Mouse (Mus musculus): ENCODE data around the gene Espl1. TPM values are rescaled to one million over a fixed set of nuclear protein-coding genes. Genes with fewer than 3 reads are reported as not detected.
A peak's percentile ranks its signal among the peaks of the same experiment; 100 is the strongest.

Espl1 gene
- polyA plus RNA-seq, 1 experiment from 2014 or later = 7.5 TPM

- Histone ChIP-seq H3K4me3 (replicated peaks; ENCODE audit: low read depth, low read length) (no peak overlapping the region), H3K27ac (0 out of 2 replicates have a peak overlapping the region, but pooled peaks have one; percentile 54), H3K9ac (ENCODE audit: low read depth, low read length) (no peak overlapping the region), H3K9me3 (replicated peaks; ENCODE audit: low read length) (no peaks in the 10 kb centered on the region), H3K4me1 (replicated peaks; ENCODE audit: insufficient read depth, low read length) (no peaks in the 10 kb centered on the region), H3K4me2 (ENCODE audit: low read length) (no peak overlapping the region), H3K36me3 (ENCODE audit: insufficient read depth, low read length) (peaks cover 20% of the 10 kb centered on the region), H3K27me3 (ENCODE audit: insufficient read depth, low read length) (no peaks in the 10 kb centered on the region)
- peak; percentile 74 for ATAC-seq (replicated peaks; ENCODE audit: low FRiP score, low read depth)
- TF ChIP-seq CTCF (IDR thresholded peaks at IDR 0.05; ENCODE audit: low read depth) = no peak
- DNase-seq (ENCODE audit: low spot score) = peak; percentile 91
- WGBS = 47% methylated on average over 10 of the region's 10 CpGs
Measured at GRCm38 (mm10) chr15:102310074-102310845, 14.2 kb downstream of the Espl1 start.

DNA sequence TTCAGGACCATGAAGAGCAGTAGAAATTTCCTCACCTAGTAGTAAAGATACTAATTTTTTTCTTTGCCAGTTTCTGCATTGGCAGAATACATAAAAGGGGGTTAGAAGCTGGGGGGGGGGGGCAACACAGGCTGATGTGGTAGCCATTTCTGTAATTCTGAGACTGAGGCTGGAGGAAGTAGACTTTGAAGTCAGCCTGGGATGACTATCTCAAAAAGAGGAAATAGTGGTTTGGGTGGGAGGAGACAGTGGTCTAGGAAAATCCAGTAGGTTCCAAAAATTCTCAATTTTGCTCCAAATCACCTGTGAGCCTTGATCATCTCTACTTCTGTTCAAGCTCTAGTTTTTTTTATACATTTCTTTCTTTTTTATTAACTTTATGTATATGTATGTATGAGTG lies 15.4 kb downstream of the Espl1 start:
- TF ChIP-seq CTCF (IDR thresholded peaks at IDR 0.05; ENCODE audit: low read depth) = no peak
- DNase-seq (ENCODE audit: low spot score) (no peak), ATAC-seq (replicated peaks; ENCODE audit: low FRiP score, low read depth) (no peak)
- H3K36me3 ChIP-seq (ENCODE audit: insufficient read depth, low read length) = peaks cover 19% of the 10 kb centered on the region
- no peak overlapping the region for H3K27ac ChIP-seq
- no peak overlapping the region for H3K4me3 ChIP-seq (replicated peaks; ENCODE audit: low read depth, low read length)
- H3K9me3 ChIP-seq (replicated peaks; ENCODE audit: low read length) = no peaks in the 10 kb centered on the region
- no peaks in the 10 kb centered on the region for H3K27me3 ChIP-seq (ENCODE audit: insufficient read depth, low read length)
- no peak overlapping the region for H3K9ac ChIP-seq (ENCODE audit: low read depth, low read length)
- H3K4me1 ChIP-seq (replicated peaks; ENCODE audit: insufficient read depth, low read length) = no peaks in the 10 kb centered on the region
- no peak overlapping the region for H3K4me2 ChIP-seq (ENCODE audit: low read length)

GRCm38 (mm10) chr15:102315292-102315691 lies 19.2 kb downstream of the Espl1 start:
- Histone ChIP-seq H3K27ac (no peak overlapping the region), H3K4me3 (replicated peaks; ENCODE audit: low read depth, low read length) (no peak overlapping the region), H3K4me1 (replicated peaks; ENCODE audit: insufficient read depth, low read length) (no peaks in the 10 kb centered on the region), H3K27me3 (ENCODE audit: insufficient read depth, low read length) (no peaks in the 10 kb centered on the region), H3K36me3 (ENCODE audit: insufficient read depth, low read length) (peaks cover 18% of the 10 kb centered on the region), H3K4me2 (ENCODE audit: low read length) (no peak overlapping the region), H3K9me3 (replicated peaks; ENCODE audit: low read length) (no peaks in the 10 kb centered on the region), H3K9ac (ENCODE audit: low read depth, low read length) (no peak overlapping the region)
- TF ChIP-seq CTCF (IDR thresholded peaks at IDR 0.05; ENCODE audit: low read depth) = no peak
- no peak for ATAC-seq (replicated peaks; ENCODE audit: low FRiP score, low read depth)
- DNase-seq (ENCODE audit: low spot score) = no peak
- 89% methylated on average over 8 of the region's 8 CpGs for WGBS

DNA sequence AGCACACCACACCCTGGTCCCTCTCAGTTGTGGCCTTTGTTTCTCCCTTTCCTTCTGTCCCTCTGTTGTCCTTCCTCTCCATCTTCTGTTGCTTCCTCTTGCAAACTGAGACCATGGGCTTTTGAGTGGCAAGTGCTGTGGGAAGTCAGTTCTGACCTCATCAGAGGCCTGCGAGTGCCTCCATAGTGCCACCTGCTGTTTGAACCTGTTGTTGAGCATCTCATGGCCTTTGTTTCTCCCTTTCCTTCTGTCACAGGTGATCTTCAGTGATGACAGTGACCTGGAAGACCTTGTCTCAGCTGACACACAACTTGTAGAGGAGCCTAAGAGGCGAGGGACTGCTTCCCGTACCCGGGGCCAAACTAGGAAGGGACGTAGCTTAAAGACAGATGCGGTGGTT lies 20.2 kb downstream of the Espl1 start:
- WGBS = 87% methylated on average over 6 of the region's 6 CpGs
- Histone ChIP-seq H3K27me3 (ENCODE audit: insufficient read depth, low read length) (no peaks in the 10 kb centered on the region), H3K36me3 (ENCODE audit: insufficient read depth, low read length) (peaks cover 25% of the 10 kb centered on the region)

GRCm38 (mm10) chr15:102324654-102325473 lies 28.8 kb downstream of the Espl1 start:
- Histone ChIP-seq H3K36me3 (ENCODE audit: insufficient read depth, low read length) (peaks cover 12% of the 10 kb centered on the region), H3K9ac (ENCODE audit: low read depth, low read length) (no peak overlapping the region), H3K4me2 (ENCODE audit: low read length) (peak overlapping the region; percentile 74; the same call in 1 of the 2 replicates), H3K27me3 (ENCODE audit: insufficient read depth, low read length) (no peaks in the 10 kb centered on the region), H3K4me1 (replicated peaks; ENCODE audit: insufficient read depth, low read length) (peaks cover 11% of the 10 kb centered on the region; the same call in 1 of the 2 replicates), H3K27ac (no peak overlapping the region; the same call in 1 of the 2 replicates), H3K9me3 (replicated peaks; ENCODE audit: low read length) (no peaks in the 10 kb centered on the region), H3K4me3 (replicated peaks; ENCODE audit: low read depth, low read length) (no peak overlapping the region)
- WGBS = 76% methylated on average over 12 of the region's 12 CpGs
- no peak for DNase-seq (ENCODE audit: low spot score)
- no peak for ATAC-seq (replicated peaks; ENCODE audit: low FRiP score, low read depth)
- TF ChIP-seq CTCF (IDR thresholded peaks at IDR 0.05; ENCODE audit: low read depth) = peak; percentile 32; the same call in 1 of the 2 replicates

More for the DNA sequence above, 20.2 kb downstream of the Espl1 start:
- no peak for ATAC-seq (replicated peaks; ENCODE audit: low FRiP score, low read depth)
- no peak overlapping the region for H3K4me3 ChIP-seq (replicated peaks; ENCODE audit: low read depth, low read length)
- no peak overlapping the region for H3K9ac ChIP-seq (ENCODE audit: low read depth, low read length)
- no peaks in the 10 kb centered on the region for H3K4me1 ChIP-seq (replicated peaks; ENCODE audit: insufficient read depth, low read length)
- peak; percentile 78 for TF ChIP-seq CTCF (IDR thresholded peaks at IDR 0.05; ENCODE audit: low read depth)
- H3K4me2 ChIP-seq (ENCODE audit: low read length) = no peak overlapping the region
- no peaks in the 10 kb centered on the region for H3K9me3 ChIP-seq (replicated peaks; ENCODE audit: low read length)
- H3K27ac ChIP-seq = no peak overlapping the region
- peak; percentile 72 for DNase-seq (ENCODE audit: low spot score)

DNA sequence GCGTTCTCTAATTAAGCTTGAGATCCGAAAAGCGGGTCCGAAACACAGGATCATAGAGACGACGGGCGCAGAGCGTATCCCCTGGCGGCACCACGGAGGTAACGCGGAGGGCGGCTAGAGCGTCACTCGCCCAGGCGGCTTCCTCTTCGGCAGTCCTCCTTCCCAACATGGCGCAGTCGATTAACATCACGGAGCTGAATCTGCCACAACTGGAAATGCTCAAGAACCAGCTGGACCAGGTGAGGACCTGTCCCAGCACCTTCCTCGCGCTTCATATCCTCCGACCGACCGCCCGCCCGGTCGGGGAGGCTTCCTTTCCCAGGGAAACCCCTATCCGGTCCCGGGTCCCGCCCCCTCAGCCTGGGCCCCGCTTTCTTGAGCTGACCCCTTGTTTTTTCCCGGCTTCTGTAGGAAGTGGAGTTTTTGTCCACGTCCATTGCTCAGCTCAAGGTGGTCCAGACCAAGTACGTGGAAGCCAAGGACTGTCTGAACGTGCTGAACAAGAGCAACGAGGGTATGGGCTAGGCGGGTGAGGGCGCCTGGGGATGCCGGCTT lies 30.0 kb downstream of the Espl1 start, which contains the start of gene Pfdn5:
Gene Pfdn5 (plus strand): TSS at position 95 of the 555 bp plus-strand sequence.
- peak within 1 kb of the TSS; percentile 72 for H3K9ac ChIP-seq (ENCODE audit: low read depth, low read length)
- peak within 1 kb of the TSS; percentile 75 for H3K4me3 ChIP-seq (replicated peaks; ENCODE audit: low read depth, low read length)
- peaks cover 5% of the 10 kb centered on the region; the same call in 1 of the 2 replicates for H3K36me3 ChIP-seq (ENCODE audit: insufficient read depth, low read length)
- no peaks in the 10 kb centered on the region for H3K9me3 ChIP-seq (replicated peaks; ENCODE audit: low read length)
- no peaks in the 10 kb centered on the region for H3K27me3 ChIP-seq (ENCODE audit: insufficient read depth, low read length)
- peak; percentile 93 for DNase-seq (ENCODE audit: low spot score)
- TF ChIP-seq CTCF (IDR thresholded peaks at IDR 0.05; ENCODE audit: low read depth) = peak; percentile 50
- H3K4me2 ChIP-seq (ENCODE audit: low read length) = peak within 1 kb of the TSS; percentile 74
- H3K27ac ChIP-seq = peak within 1 kb of the TSS; percentile 54
- ATAC-seq (replicated peaks; ENCODE audit: low FRiP score, low read depth) = peak; percentile 79
- under 1% methylated on average over 40 of the region's 40 CpGs for WGBS
- peaks cover 13% of the 10 kb centered on the region; the same call in 1 of the 2 replicates for H3K4me1 ChIP-seq (replicated peaks; ENCODE audit: insufficient read depth, low read length)

Measured in kidney, postnatal 0 days (tissue).